Mouse (Mus musculus) C2C12 (cell line): ENCODE data around the gene Prkra.

Experiments used
- CEBPB ChIP-seq: IDR thresholded peaks from one replicate; pipeline ENCODE4 v1.6.1; 2011; ENCODE audit warnings: low read depth, mild to moderate bottlenecking, control low read depth, moderate library complexity
- CTCF ChIP-seq: IDR thresholded peaks from one replicate; pipeline ENCODE4 v1.5.1; 2011; ENCODE audit not compliant: control insufficient read depth, insufficient read depth, insufficient read length

DNA sequence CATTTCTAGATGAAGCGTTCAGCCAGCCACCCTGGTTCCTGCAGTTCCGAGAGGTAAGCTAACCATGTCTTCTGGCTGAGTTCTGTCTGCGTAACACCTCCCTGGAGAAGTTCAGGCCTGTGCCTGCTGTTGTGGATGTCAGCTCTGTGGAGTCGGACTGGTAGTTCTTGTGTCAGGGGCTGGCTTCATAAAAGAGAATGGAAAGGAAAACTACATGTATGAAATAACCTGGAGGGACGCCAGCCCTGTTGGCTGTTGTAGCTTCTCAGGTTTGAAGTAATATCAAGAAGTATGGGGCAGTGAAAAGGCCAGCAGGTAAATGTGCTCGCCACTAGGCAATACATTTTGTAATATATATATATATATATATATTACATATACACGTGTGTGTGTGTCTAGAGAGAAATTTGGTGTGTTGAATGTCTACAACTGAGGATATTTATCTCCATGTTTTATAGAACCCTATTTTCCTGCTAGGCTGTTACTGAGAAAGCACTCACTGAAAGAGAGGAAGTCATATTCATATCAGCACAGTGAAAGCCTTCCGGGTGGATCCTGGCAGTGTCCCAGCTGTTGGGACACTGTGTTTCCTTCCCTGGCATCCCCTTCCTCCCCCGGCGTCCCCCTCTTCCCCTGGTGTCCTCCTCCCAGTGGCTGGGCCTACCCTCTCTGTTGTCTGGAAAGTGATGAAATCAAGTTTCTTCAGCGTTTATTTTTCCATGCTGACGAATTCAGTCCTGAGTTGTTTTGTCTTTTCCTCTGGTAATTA, 42.8 kb upstream of the Prkra start:
- no peak for TF ChIP-seq CTCF
- no peak for TF ChIP-seq CEBPB
